Mouse (Mus musculus) limb, embryonic 14.5 days (tissue): ENCODE data around the gene Sik2. TPM values are rescaled to one million over a fixed set of nuclear protein-coding genes. Genes with fewer than 3 reads are reported as not detected.

ENCODE experiments used
- ATAC-seq: fragments of 200-750 bp; cut with Nextera tagmentation; 2 replicates; pipeline ENCODE4 v1.8.0; 2017; ENCODE audit warnings: low read depth, moderate number of reproducible peaks, moderate TSS enrichment; ENCODE audit not compliant: low FRiP score
- DNase-seq: peaks from one replicate; pipeline ENCODE4 v3.0.0-alpha.2; 2015; ENCODE audit warnings: low spot score
- H3K27ac ChIP-seq: fragments of 300-500 bp; sonication (generic); replicated peaks from 2 replicates; pipeline ENCODE4 v1.5.1; 2014; ENCODE audit warnings: low read depth, mild to moderate bottlenecking, low read length, moderate library complexity, mixed read lengths
- H3K27me3 ChIP-seq: fragments of 300-500 bp; sonication (generic); 2 replicates; pipeline ENCODE4 v1.6.1; 2014; ENCODE audit warnings: low read length, mixed read lengths; ENCODE audit not compliant: control insufficient read depth, insufficient read depth
- H3K36me3 ChIP-seq: fragments of 300-500 bp; sonication (generic); 2 replicates; pipeline ENCODE4 v1.6.1; 2014; ENCODE audit warnings: mild to moderate bottlenecking, low read length, moderate library complexity, mixed read lengths; ENCODE audit not compliant: control insufficient read depth, insufficient read depth
- H3K4me1 ChIP-seq: fragments of 300-500 bp; sonication (generic); 2 replicates; pipeline ENCODE4 v1.6.1; 2014; ENCODE audit warnings: antibody characterized with exemption, low read length, mixed read lengths; ENCODE audit not compliant: control insufficient read depth, insufficient read depth
- H3K4me2 ChIP-seq: fragments of 300-500 bp; sonication (generic); replicated peaks from 2 replicates; pipeline ENCODE4 v1.6.1; 2014; ENCODE audit warnings: low read depth, mild to moderate bottlenecking, low read length, moderate library complexity; ENCODE audit not compliant: severe bottlenecking
- H3K4me3 ChIP-seq: fragments of 300-500 bp; sonication (generic); replicated peaks from 2 replicates; pipeline ENCODE4 v1.5.1; 2014; ENCODE audit warnings: low read length
- H3K9ac ChIP-seq: fragments of 300-500 bp; sonication (generic); 2 replicates; pipeline ENCODE4 v1.6.1; 2014; ENCODE audit warnings: mild to moderate bottlenecking, low read depth, low read length, moderate library complexity; ENCODE audit not compliant: severe bottlenecking
- H3K9me3 ChIP-seq: fragments of 300-500 bp; sonication (generic); 2 replicates; pipeline ENCODE4 v1.6.1; 2016; ENCODE audit warnings: low read length; ENCODE audit not compliant: control insufficient read depth
- POLR2A ChIP-seq: fragments of 200-500 bp; IDR thresholded peaks from 2 replicates; pipeline ENCODE4 v1.8.0; 2012; ENCODE audit warnings: inconsistent platforms, mild to moderate bottlenecking, moderate library complexity, borderline replicate concordance; ENCODE audit not compliant: insufficient read depth, insufficient read length; ENCODE audit errors: extremely low read depth
- WGBS: fragments of 180-500 bp; shearing (Covaris S2); extraction: QIAGEN DNeasy Blood & Tissue Kit; methylation state at CpG from one replicate; pipeline ENCODE4 v1.1.7; 2014; 5-methylcytosine and 5-hydroxymethylcytosine counted together
- polyA plus RNA-seq, 2 experiments: library from polyadenylated mRNA; depleted of rRNA in 1 of 2; stranded (reverse) in 1 of 2; unstranded in 1 of 2; fragments of >200 nt; fragmentation: Nextera tagmentation in 1 of 2; extraction: Ambion mirVana in 1 of 2; gene quantifications; 2 replicates each; pipeline versions ENCODE4 v1.2.1 to v1.2.3; 2012 to 2014

Gene Sik2
- polyA plus RNA-seq, 2 experiments = 15.8 to 16.3 TPM

- TF ChIP-seq POLR2A = no peak
- H3K9me3 ChIP-seq = no peaks in the 10 kb centered on the region
- H3K36me3 ChIP-seq = no peaks in the 10 kb centered on the region
- H3K4me2 ChIP-seq = no peak overlapping the region
- no peak overlapping the region for H3K9ac ChIP-seq
- DNase-seq (peak; percentile 8), ATAC-seq (no peak)
- H3K4me1 ChIP-seq = peaks cover 15% of the 10 kb centered on the region
- 57% methylated on average over 17 of the region's 17 CpGs for WGBS
- H3K27me3 ChIP-seq = no peaks in the 10 kb centered on the region
- no peak overlapping the region for H3K4me3 ChIP-seq
- no peak overlapping the region for H3K27ac ChIP-seq
These were observed 156.1 kb downstream of the Sik2 start for GRCm38 (mm10) chr9:50852634-50853349.

GRCm38 (mm10) chr9:50850713-50851112 is 158.2 kb downstream of the Sik2 start:
- peaks cover 10% of the 10 kb centered on the region for H3K4me1 ChIP-seq
- no peaks in the 10 kb centered on the region for H3K36me3 ChIP-seq
- H3K9me3 ChIP-seq = no peaks in the 10 kb centered on the region
- no peak overlapping the region for H3K4me3 ChIP-seq
- no peaks in the 10 kb centered on the region for H3K27me3 ChIP-seq
- DNase-seq (no peak), ATAC-seq (no peak)
- H3K9ac ChIP-seq = no peak overlapping the region
- WGBS = 62% methylated on average over 8 of the region's 8 CpGs
- no peak for TF ChIP-seq POLR2A
- no peak overlapping the region for H3K27ac ChIP-seq
- no peak overlapping the region for H3K4me2 ChIP-seq

GRCm38 (mm10) chr9:50850271-50850670 is 158.6 kb downstream of the Sik2 start:
- no peak for DNase-seq
- no peak overlapping the region for H3K9ac ChIP-seq
- no peaks in the 10 kb centered on the region for H3K9me3 ChIP-seq
- ATAC-seq = no peak
- peaks cover 10% of the 10 kb centered on the region for H3K4me1 ChIP-seq
- no peak overlapping the region for H3K4me2 ChIP-seq
- no peak overlapping the region for H3K4me3 ChIP-seq
- WGBS = 39% methylated on average over 11 of the region's 11 CpGs
- no peaks in the 10 kb centered on the region for H3K36me3 ChIP-seq
- no peak for TF ChIP-seq POLR2A
- H3K27me3 ChIP-seq = no peaks in the 10 kb centered on the region
- no peak overlapping the region for H3K27ac ChIP-seq

DNA sequence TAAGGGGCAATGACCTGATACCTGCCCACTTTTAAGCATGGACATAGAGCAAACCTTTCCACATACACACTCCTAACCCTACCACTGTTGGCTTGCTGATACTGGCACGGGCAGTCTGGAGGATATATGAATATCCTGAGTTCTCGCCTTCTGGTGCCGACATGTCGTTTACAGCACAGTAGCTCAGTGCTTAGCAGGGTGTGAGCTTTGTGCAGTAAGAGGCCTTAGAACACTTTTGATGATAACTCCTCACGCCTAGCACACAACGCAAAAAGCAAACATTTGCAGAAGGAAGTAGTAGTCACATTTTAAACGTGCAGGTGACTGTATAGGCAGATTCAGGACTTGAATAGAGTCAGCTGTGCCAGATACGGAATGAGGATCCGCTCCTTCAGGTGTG is 159.1 kb downstream of the Sik2 start:
- no peak for TF ChIP-seq POLR2A
- WGBS = 76% methylated on average over 9 of the region's 9 CpGs
- Histone ChIP-seq H3K9me3 (no peaks in the 10 kb centered on the region), H3K9ac (no peak overlapping the region), H3K4me3 (no peak overlapping the region), H3K36me3 (no peaks in the 10 kb centered on the region), H3K27ac (no peak overlapping the region), H3K27me3 (no peaks in the 10 kb centered on the region), H3K4me1 (peaks cover 10% of the 10 kb centered on the region), H3K4me2 (no peak overlapping the region)
- ATAC-seq (no peak), DNase-seq (no peak)

- Histone ChIP-seq H3K4me1 (peaks cover 10% of the 10 kb centered on the region), H3K4me2 (no peak overlapping the region), H3K9ac (no peak overlapping the region), H3K27ac (no peak overlapping the region), H3K9me3 (no peaks in the 10 kb centered on the region), H3K4me3 (no peak overlapping the region), H3K27me3 (no peaks in the 10 kb centered on the region), H3K36me3 (no peaks in the 10 kb centered on the region; the same call in 1 of the 2 replicates)
- ATAC-seq = peak; percentile 69; the same call in 1 of the 2 replicates
- no peak for TF ChIP-seq POLR2A
- WGBS = 20% methylated on average over 8 of the region's 8 CpGs
- DNase-seq = peak; percentile 94
These were observed 159.6 kb downstream of the Sik2 start for GRCm38 (mm10) chr9:50849249-50849648.
